Mouse (Mus musculus) embryonic facial prominence, embryonic 13.5 days (tissue): ENCODE data around the gene Cyren. TPM values are rescaled to one million over a fixed set of nuclear protein-coding genes. Genes with fewer than 3 reads are reported as not detected.

Source experiments
- ATAC-seq: fragments of 200-750 bp; cut with Nextera tagmentation; 2 replicates; pipeline ENCODE4 v1.8.0; 2017; ENCODE audit warnings: low read depth; ENCODE audit not compliant: insufficient number of reproducible peaks, insufficient read depth, low FRiP score, low TSS enrichment
- H3K27ac ChIP-seq: fragments of 300-500 bp; sonication (generic); 2 replicates; pipeline ENCODE4 v1.5.1; 2015; ENCODE audit warnings: moderate library complexity, mild to moderate bottlenecking, inconsistent platforms
- H3K27me3 ChIP-seq: fragments of 300-500 bp; sonication (generic); 2 replicates; pipeline ENCODE4 v1.6.1; 2015; ENCODE audit warnings: mild to moderate bottlenecking, inconsistent platforms
- H3K36me3 ChIP-seq: fragments of 300-500 bp; sonication (generic); 2 replicates; pipeline ENCODE4 v1.6.1; 2015; ENCODE audit warnings: mild to moderate bottlenecking, inconsistent platforms
- H3K4me1 ChIP-seq: fragments of 300-500 bp; sonication (generic); 2 replicates; pipeline ENCODE4 v1.6.1; 2015; ENCODE audit warnings: inconsistent platforms
- H3K4me2 ChIP-seq: fragments of 300-500 bp; sonication (generic); 2 replicates; pipeline ENCODE4 v1.6.1; 2015; ENCODE audit warnings: moderate library complexity, mild to moderate bottlenecking, inconsistent platforms
- H3K4me3 ChIP-seq: fragments of 300-500 bp; sonication (generic); 2 replicates; pipeline ENCODE4 v1.5.1; 2015; ENCODE audit warnings: mild to moderate bottlenecking, inconsistent platforms
- H3K9ac ChIP-seq: fragments of 300-500 bp; sonication (generic); 2 replicates; pipeline ENCODE4 v1.6.1; 2015; ENCODE audit warnings: mild to moderate bottlenecking, inconsistent platforms
- H3K9me3 ChIP-seq: fragments of 300-500 bp; sonication (generic); 2 replicates; pipeline ENCODE4 v1.6.1; 2016; ENCODE audit warnings: inconsistent platforms
- WGBS: fragments of 180-500 bp; shearing (Covaris S2); methylation state at CpG from one replicate; pipeline ENCODE4 v1.1.7; 2015; ENCODE audit warnings: mixed read lengths; 5-methylcytosine and 5-hydroxymethylcytosine counted together
- polyA plus RNA-seq: library from polyadenylated mRNA; unstranded; fragments of >200 nt; fragmentation: Nextera tagmentation; extraction: Ambion mirVana; gene quantifications from 2 replicates; pipeline ENCODE4 v1.2.1, GENCODE M21; 2015

The Cyren gene
- polyA plus RNA-seq, 1 experiment from 2014 or later, result 20.4 TPM

DNA sequence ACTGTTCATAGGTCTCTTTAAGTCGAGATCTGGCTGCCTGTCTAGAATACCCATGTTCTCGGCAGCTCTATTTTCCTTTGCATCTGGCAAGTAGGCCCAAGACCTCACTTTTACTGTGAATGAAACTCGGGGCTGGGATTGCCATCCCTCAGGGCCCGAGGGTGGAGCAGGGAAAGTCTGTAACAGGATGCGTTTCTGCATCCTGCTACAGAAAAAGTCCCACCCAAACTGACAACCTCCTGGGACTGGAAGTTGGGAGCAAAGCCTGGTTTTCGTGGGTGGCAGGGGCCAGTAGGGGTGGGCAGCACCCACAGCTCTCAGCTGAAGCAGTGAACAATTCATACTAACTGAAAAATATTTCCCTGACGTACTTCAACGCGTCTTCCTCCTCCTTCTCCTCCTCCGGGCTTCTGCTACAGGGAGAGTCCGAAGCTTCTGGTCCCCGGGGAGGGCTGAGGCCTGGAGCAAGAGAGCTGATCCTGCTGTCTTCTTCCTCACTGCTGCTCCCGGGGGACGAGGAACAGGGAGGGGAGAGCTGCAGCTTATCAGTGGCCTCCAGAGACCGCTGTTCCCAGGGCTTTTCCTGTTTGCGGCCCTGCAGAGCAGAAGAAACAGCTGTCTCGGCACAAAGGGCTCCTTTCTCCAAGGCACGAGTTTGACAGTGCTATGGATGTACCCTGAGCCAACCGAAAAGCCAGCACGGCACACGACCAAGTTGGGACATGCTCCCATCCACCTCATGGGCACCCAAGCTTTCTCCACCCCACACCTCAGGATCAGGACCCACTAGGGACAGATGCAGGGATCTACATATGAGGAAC is 3.5 kb downstream of the Cyren start:
- Histone ChIP-seq H3K4me3 (no peak overlapping the region), H3K9me3 (no peaks in the 10 kb centered on the region), H3K36me3 (peaks cover 12% of the 10 kb centered on the region), H3K4me1 (peaks cover 69% of the 10 kb centered on the region), H3K9ac (peak overlapping the region; percentile 52), H3K27ac (peak overlapping the region; percentile 69), H3K27me3 (no peaks in the 10 kb centered on the region), H3K4me2 (no peak overlapping the region)
- no peak for ATAC-seq
- 45% methylated on average over 21 of the region's 21 CpGs for WGBS

- Histone ChIP-seq H3K4me1 (peaks cover 59% of the 10 kb centered on the region), H3K9me3 (no peaks in the 10 kb centered on the region), H3K4me2 (no peak overlapping the region), H3K27me3 (no peaks in the 10 kb centered on the region), H3K27ac (no peak overlapping the region), H3K9ac (no peak overlapping the region), H3K4me3 (no peak overlapping the region), H3K36me3 (peaks cover 12% of the 10 kb centered on the region)
- 84% methylated on average over 10 of the region's 10 CpGs for WGBS
- no peak for ATAC-seq
Measured at GRCm38 (mm10) chr6:34872871-34873270, 5.0 kb downstream of the Cyren start.

DNA sequence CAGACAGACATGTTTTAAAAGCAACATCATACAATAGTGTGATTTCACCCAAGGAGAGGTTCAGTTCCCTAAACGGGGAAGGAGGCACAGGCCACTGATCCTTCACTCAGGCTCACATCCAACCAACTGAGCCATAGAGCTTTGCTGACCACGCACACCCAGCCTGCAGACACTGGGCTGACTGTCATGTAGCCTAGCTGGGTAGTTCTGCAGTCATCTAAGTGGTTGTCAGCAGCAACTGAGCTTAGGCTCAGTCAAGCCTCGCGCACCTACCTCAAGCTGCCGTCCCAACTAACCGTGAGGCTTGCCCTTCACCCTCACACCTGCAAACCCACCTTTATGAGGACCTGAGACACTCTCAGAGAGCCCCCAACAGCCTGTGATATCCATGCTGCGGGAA is 5.9 kb downstream of the Cyren start:
- 88% methylated on average over 7 of the region's 7 CpGs for WGBS

GRCm38 (mm10) chr6:34870724-34871123 is 7.1 kb downstream of the Cyren start:
- Histone ChIP-seq H3K27me3 (no peaks in the 10 kb centered on the region), H3K4me2 (no peak overlapping the region), H3K36me3 (peaks cover 7% of the 10 kb centered on the region), H3K4me3 (no peak overlapping the region), H3K9ac (no peak overlapping the region), H3K9me3 (no peaks in the 10 kb centered on the region), H3K27ac (peak overlapping the region; percentile 90), H3K4me1 (peaks cover 57% of the 10 kb centered on the region)
- ATAC-seq, result no peak
- WGBS, result 31% methylated on average over 5 of the region's 5 CpGs

More for the DNA sequence above, 5.9 kb downstream of the Cyren start:
- Histone ChIP-seq H3K27me3 (no peaks in the 10 kb centered on the region), H3K4me2 (no peak overlapping the region), H3K27ac (peak overlapping the region; percentile 52), H3K9me3 (no peaks in the 10 kb centered on the region), H3K4me1 (peaks cover 59% of the 10 kb centered on the region), H3K9ac (no peak overlapping the region), H3K4me3 (no peak overlapping the region), H3K36me3 (peaks cover 12% of the 10 kb centered on the region)
- no peak for ATAC-seq

GRCm38 (mm10) chr6:34870136-34870535 is 7.7 kb downstream of the Cyren start:
- peaks cover 1% of the 10 kb centered on the region for H3K36me3 ChIP-seq
- H3K4me3 ChIP-seq, result no peak overlapping the region
- H3K27ac ChIP-seq, result peak overlapping the region; percentile 90
- ATAC-seq, result no peak
- H3K9me3 ChIP-seq, result no peaks in the 10 kb centered on the region
- 52% methylated on average over 5 of the region's 5 CpGs for WGBS
- H3K27me3 ChIP-seq, result no peaks in the 10 kb centered on the region
- H3K9ac ChIP-seq, result 0 out of 2 replicates have a peak overlapping the region, but pooled peaks have one; percentile 27
- no peak overlapping the region for H3K4me2 ChIP-seq
- H3K4me1 ChIP-seq, result peaks cover 62% of the 10 kb centered on the region

DNA sequence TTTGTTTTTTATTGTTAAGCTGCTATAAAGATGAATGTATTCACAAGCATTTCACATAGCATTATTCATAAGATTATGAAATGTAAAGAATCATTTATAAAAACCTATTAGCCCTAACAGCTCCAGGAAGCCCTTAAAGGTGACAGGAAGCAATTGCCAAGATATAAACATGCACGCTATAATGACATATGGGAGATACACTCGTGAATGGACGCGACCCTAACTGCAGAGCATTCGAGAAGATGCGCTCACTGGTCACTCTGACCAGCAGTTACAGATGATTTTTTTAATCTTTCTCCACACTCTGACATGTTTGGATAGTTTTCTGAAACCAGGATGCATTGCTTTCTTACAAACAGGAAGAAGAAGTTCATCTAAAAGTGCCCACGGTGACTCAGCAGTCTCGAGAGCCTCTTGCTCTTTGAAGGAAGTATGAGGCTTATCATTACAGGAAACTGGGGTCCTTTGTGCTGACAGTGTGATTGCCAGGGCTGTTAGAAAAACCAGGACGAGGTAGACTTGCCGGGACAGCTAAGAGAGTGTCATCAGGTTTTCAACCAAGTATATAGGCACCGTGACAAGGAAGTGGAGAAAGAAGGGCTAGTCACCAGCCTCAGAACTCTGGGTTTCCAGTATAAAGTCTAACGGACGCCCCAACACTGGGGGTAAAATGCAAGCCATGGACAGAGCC is 8.5 kb downstream of the Cyren start:
- peaks cover 54% of the 10 kb centered on the region for H3K4me1 ChIP-seq
- no peaks in the 10 kb centered on the region for H3K36me3 ChIP-seq
- peak overlapping the region; percentile 90 for H3K27ac ChIP-seq
- no peaks in the 10 kb centered on the region for H3K9me3 ChIP-seq
- H3K4me2 ChIP-seq, result no peak overlapping the region
- no peak overlapping the region for H3K4me3 ChIP-seq
- 0 out of 2 replicates have a peak overlapping the region, but pooled peaks have one; percentile 27 for H3K9ac ChIP-seq
- H3K27me3 ChIP-seq, result no peaks in the 10 kb centered on the region
- 71% methylated on average over 13 of the region's 13 CpGs for WGBS
- ATAC-seq, result no peak

GRCm38 (mm10) chr6:34868507-34869217 is 9.2 kb downstream of the Cyren start:
- no peak overlapping the region for H3K4me3 ChIP-seq
- H3K27me3 ChIP-seq, result no peaks in the 10 kb centered on the region
- WGBS, result 86% methylated on average over 20 of the region's 20 CpGs
- H3K4me1 ChIP-seq, result peaks cover 47% of the 10 kb centered on the region
- H3K4me2 ChIP-seq, result no peak overlapping the region
- no peak for ATAC-seq
- no peak overlapping the region for H3K9ac ChIP-seq
- no peak overlapping the region for H3K27ac ChIP-seq
- H3K36me3 ChIP-seq, result no peaks in the 10 kb centered on the region
- H3K9me3 ChIP-seq, result no peaks in the 10 kb centered on the region

DNA sequence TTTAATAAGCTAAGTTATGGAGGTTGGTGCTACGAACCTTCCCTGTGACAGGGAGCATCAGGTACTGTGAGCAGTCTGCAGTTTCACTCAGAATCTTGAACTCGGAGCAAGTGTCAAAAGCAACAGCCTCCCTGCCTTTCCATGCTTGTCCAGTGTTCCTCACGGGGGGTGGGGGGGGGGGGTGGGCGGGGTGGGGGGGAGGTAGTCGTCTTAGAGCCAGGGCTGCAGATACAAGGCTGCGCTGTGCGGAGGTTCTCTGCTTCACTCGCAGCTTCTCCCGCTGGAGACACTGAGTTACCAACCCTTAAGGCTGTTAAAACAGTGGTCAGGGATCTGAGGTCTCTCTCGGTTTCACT is 9.9 kb downstream of the Cyren start:
- H3K27me3 ChIP-seq, result no peaks in the 10 kb centered on the region
- peaks cover 51% of the 10 kb centered on the region for H3K4me1 ChIP-seq
- WGBS, result 72% methylated on average over 10 of the region's 10 CpGs
- ATAC-seq, result no peak
- no peaks in the 10 kb centered on the region for H3K36me3 ChIP-seq
- no peak overlapping the region for H3K4me3 ChIP-seq
- no peak overlapping the region for H3K9ac ChIP-seq
- H3K9me3 ChIP-seq, result no peaks in the 10 kb centered on the region
- no peak overlapping the region for H3K27ac ChIP-seq
- no peak overlapping the region for H3K4me2 ChIP-seq

DNA sequence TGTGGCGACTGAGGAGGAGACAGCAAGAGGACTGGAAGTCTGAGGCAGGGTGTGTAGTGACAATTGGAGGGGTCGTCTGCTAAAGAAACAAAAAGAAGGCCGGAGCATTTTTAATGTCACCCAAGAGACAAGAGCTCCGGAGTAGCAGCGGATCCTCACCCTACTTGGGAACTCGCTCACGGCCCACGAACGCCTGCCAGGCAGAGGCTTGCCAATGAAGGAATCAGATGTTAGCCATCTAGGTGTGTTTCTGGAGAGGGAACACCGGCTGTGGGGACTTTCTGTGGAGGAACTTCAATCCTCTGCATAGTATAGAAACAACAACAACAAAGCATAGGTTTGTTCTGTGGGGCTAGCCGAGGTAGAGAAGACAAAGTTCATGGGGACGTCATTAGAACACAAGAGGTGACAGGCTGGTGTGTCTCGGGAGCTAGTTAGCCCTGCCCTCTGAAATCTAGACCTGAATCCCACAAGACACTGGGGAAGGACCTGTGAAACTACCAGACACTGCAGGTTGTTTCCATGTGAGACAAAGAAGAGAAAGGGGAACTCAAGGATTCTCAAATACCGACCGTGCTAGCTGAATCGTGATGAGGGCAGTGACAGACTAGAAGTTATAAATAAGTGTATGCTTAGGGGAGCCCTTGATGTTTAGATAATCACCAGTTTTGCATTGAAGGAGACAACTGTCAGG is 10.4 kb downstream of the Cyren start:
- H3K9ac ChIP-seq, result 0 out of 2 replicates have a peak overlapping the region, but pooled peaks have one; percentile 1
- H3K36me3 ChIP-seq, result no peaks in the 10 kb centered on the region
- H3K4me3 ChIP-seq, result no peak overlapping the region
- WGBS, result 75% methylated on average over 16 of the region's 16 CpGs
- no peaks in the 10 kb centered on the region for H3K27me3 ChIP-seq
- peak overlapping the region; percentile 51; the same call in 1 of the 2 replicates for H3K27ac ChIP-seq
- H3K4me1 ChIP-seq, result peaks cover 53% of the 10 kb centered on the region
- H3K4me2 ChIP-seq, result no peak overlapping the region
- no peak for ATAC-seq
- no peaks in the 10 kb centered on the region for H3K9me3 ChIP-seq

DNA sequence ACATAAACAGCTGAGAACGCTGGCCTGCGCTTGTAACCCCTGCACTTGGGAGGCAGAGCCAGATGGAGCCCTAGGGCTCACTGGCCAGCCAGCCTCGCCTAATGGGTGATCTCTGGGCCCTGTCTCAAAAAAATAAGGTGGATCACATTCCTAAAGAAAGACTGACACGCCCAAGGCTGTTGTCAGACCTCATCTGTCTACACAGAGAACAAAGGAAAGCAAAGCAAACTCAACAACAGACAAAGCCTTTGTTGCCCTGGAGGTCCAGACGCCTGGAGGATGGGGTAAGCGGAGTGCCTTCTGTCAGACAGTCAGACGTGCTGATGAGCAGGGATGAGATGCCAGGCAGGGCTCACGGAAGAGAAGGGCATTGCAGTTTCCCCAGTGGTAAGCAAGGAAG is 11.1 kb downstream of the Cyren start:
- Histone ChIP-seq H3K9ac (0 out of 2 replicates have a peak overlapping the region, but pooled peaks have one; percentile 1), H3K9me3 (no peaks in the 10 kb centered on the region), H3K36me3 (no peaks in the 10 kb centered on the region), H3K4me3 (no peak overlapping the region), H3K4me1 (peaks cover 47% of the 10 kb centered on the region), H3K27me3 (no peaks in the 10 kb centered on the region), H3K4me2 (no peak overlapping the region), H3K27ac (peak overlapping the region; percentile 51)
- 43% methylated on average over 8 of the region's 8 CpGs for WGBS
- no peak for ATAC-seq
